Mouse (Mus musculus) myocyte (in vitro differentiated cells): Measurements from ENCODE around the gene Ralgps1. TPM values are rescaled to one million over a fixed set of nuclear protein-coding genes. Genes with fewer than 3 reads are reported as not detected.
A peak's percentile ranks its signal among the peaks of the same experiment; 100 is the strongest.

Experiments
- H3K27me3 ChIP-seq: one replicate; pipeline ENCODE4 v1.6.1; 2011; ENCODE audit not compliant: control insufficient read depth, insufficient read depth, insufficient read length
- H3K36me3 ChIP-seq: one replicate; pipeline ENCODE4 v1.6.1; 2011; ENCODE audit not compliant: control insufficient read depth, insufficient read depth
- H3K4me2 ChIP-seq: one replicate; pipeline ENCODE4 v1.6.1; 2011; ENCODE audit warnings: low read depth, control low read depth
- H3K4me3 ChIP-seq: one replicate; pipeline ENCODE4 v1.5.1; 2011; ENCODE audit warnings: mild to moderate bottlenecking, control low read depth, moderate library complexity
- H3K79me2 ChIP-seq: one replicate; pipeline ENCODE4 v1.6.1; 2011; ENCODE audit not compliant: control insufficient read depth, insufficient read depth
- H3ac ChIP-seq: one replicate; pipeline ENCODE4 v1.6.1; 2011; ENCODE audit not compliant: control insufficient read depth, insufficient read length
- CEBPB ChIP-seq: IDR thresholded peaks from 2 replicates; pipeline ENCODE4 v1.6.1; 2011; ENCODE audit warnings: mild to moderate bottlenecking, moderate library complexity; ENCODE audit not compliant: poor library complexity, insufficient read depth, severe bottlenecking
- E2F4 ChIP-seq: IDR thresholded peaks from one replicate; pipeline ENCODE4 v1.6.1; 2011; ENCODE audit warnings: mild to moderate bottlenecking, control low read depth, moderate library complexity; ENCODE audit not compliant: insufficient read depth
- MAX ChIP-seq: IDR thresholded peaks from one replicate; pipeline ENCODE4 v1.6.1; 2011; ENCODE audit warnings: low read depth, mild to moderate bottlenecking, control low read depth
- MYOD1 ChIP-seq, 3 experiments: IDR thresholded peaks; one replicate each; pipeline ENCODE4 v1.6.1; 2011; ENCODE audit warnings: control low read depth in 2 of 3, low read depth in 2 of 3, mild to moderate bottlenecking in 2 of 3, moderate library complexity in 1 of 3; ENCODE audit not compliant: insufficient read length in 2 of 3, control insufficient read depth in 1 of 3
- MYOG ChIP-seq, 3 experiments: IDR thresholded peaks; one replicate each; pipeline ENCODE4 v1.6.1; 2011; ENCODE audit warnings: control low read depth in 2 of 3, low read depth in 2 of 3, mild to moderate bottlenecking in 2 of 3; ENCODE audit not compliant: insufficient read length in 2 of 3, control insufficient read depth in 1 of 3, insufficient read depth in 1 of 3
- POLR2A ChIP-seq: IDR thresholded peaks from one replicate; pipeline ENCODE4 v1.6.1; 2011; ENCODE audit warnings: low read depth, mild to moderate bottlenecking, control low read depth, moderate library complexity; ENCODE audit not compliant: insufficient read length
- POLR2AphosphoS2 ChIP-seq: IDR thresholded peaks from one replicate; pipeline ENCODE4 v1.6.1; 2011; ENCODE audit warnings: low read depth, control low read depth; ENCODE audit not compliant: insufficient read length
- REST ChIP-seq: IDR thresholded peaks from one replicate; pipeline ENCODE4 v1.6.1; 2011; ENCODE audit warnings: mild to moderate bottlenecking, control low read depth, moderate library complexity; ENCODE audit not compliant: insufficient read depth, insufficient read length
- SRF ChIP-seq: IDR thresholded peaks from one replicate; pipeline ENCODE4 v1.6.1; 2011; ENCODE audit warnings: low read depth; ENCODE audit not compliant: control insufficient read depth, insufficient read length
- TCF12 ChIP-seq: IDR thresholded peaks from one replicate; pipeline ENCODE4 v1.6.1; 2011; ENCODE audit warnings: mild to moderate bottlenecking, control low read depth; ENCODE audit not compliant: poor library complexity, insufficient read depth, severe bottlenecking
- TCF3 ChIP-seq: IDR thresholded peaks from one replicate; pipeline ENCODE4 v1.6.1; 2011; ENCODE audit warnings: low read depth, control low read depth; ENCODE audit not compliant: insufficient read length
- USF1 ChIP-seq: IDR thresholded peaks from one replicate; pipeline ENCODE4 v1.6.1; 2011; ENCODE audit warnings: low read depth, mild to moderate bottlenecking, control low read depth, moderate library complexity
- polyA plus RNA-seq: library from polyadenylated mRNA; unstranded; fragments of >200 nt; fragmentation: generic; extraction: Trizol; gene quantifications from one replicate; pipeline ENCODE4 v1.2.1, GENCODE M21; 2012; ENCODE audit warnings: missing spikeins

Ralgps1 gene
- polyA plus RNA-seq, 1 experiment = 1.3 TPM

GRCm38 (mm10) chr2:33320568-33320967 lies 50.7 kb downstream of the Ralgps1 start:
- no peak overlapping the region for H3K4me3 ChIP-seq
- H3K79me2 ChIP-seq = no peaks in the 10 kb centered on the region
- H3K4me2 ChIP-seq = no peak overlapping the region
- H3K36me3 ChIP-seq = no peaks in the 10 kb centered on the region
- TF ChIP-seq MYOD1 (IDR thresholded peaks at IDR 0.05; ENCODE audit: control insufficient read depth in 1 of 3, insufficient read length in 2 of 3, low read depth in 2 of 3) (peak in 1 of 3 experiments; percentile 40), MYOG (IDR thresholded peaks at IDR 0.05; ENCODE audit: control insufficient read depth in 1 of 3, insufficient read depth in 1 of 3, insufficient read length in 2 of 3, low read depth in 2 of 3) (no peak)
- H3K27me3 ChIP-seq = no peaks in the 10 kb centered on the region
- H3ac ChIP-seq = no peak overlapping the region

- Histone ChIP-seq H3K79me2 (no peaks in the 10 kb centered on the region), H3K36me3 (no peaks in the 10 kb centered on the region), H3K4me3 (no peak overlapping the region), H3ac (no peak overlapping the region), H3K27me3 (no peaks in the 10 kb centered on the region), H3K4me2 (no peak overlapping the region)
- TF ChIP-seq MAX = no peak
Observed at GRCm38 (mm10) chr2:33319934-33320333, 51.4 kb downstream of the Ralgps1 start.

- TF ChIP-seq POLR2AphosphoS2 (no peak), USF1 (no peak), E2F4 (no peak), TCF12 (no peak), POLR2A (no peak), MYOD1 (IDR thresholded peaks at IDR 0.05; ENCODE audit: control insufficient read depth in 1 of 3, insufficient read length in 2 of 3, low read depth in 2 of 3) (no peak), MAX (no peak), SRF (no peak), MYOG (IDR thresholded peaks at IDR 0.05; ENCODE audit: control insufficient read depth in 1 of 3, insufficient read depth in 1 of 3, insufficient read length in 2 of 3, low read depth in 2 of 3) (no peak), REST (no peak), CEBPB (no peak), TCF3 (no peak)
- no peak overlapping the region for H3K4me2 ChIP-seq
- H3ac ChIP-seq = no peak overlapping the region
Observed at GRCm38 (mm10) chr2:33319455-33319854, 51.8 kb downstream of the Ralgps1 start.

GRCm38 (mm10) chr2:33318491-33318964 lies 52.8 kb downstream of the Ralgps1 start:
- H3ac ChIP-seq = no peak overlapping the region
- H3K79me2 ChIP-seq = no peaks in the 10 kb centered on the region
- no peaks in the 10 kb centered on the region for H3K36me3 ChIP-seq
- no peak for TF ChIP-seq TCF3
- no peak for TF ChIP-seq REST
- no peak for TF ChIP-seq TCF12
- no peak for TF ChIP-seq USF1
- TF ChIP-seq MYOG (IDR thresholded peaks at IDR 0.05; ENCODE audit: control insufficient read depth in 1 of 3, insufficient read depth in 1 of 3, insufficient read length in 2 of 3, low read depth in 2 of 3) = no peak
- peak in 1 of 3 experiments; percentile 49 for TF ChIP-seq MYOD1 (IDR thresholded peaks at IDR 0.05; ENCODE audit: control insufficient read depth in 1 of 3, insufficient read length in 2 of 3, low read depth in 2 of 3)
- no peak for TF ChIP-seq MAX
- TF ChIP-seq CEBPB = no peak
- TF ChIP-seq SRF = no peak
- H3K27me3 ChIP-seq = no peaks in the 10 kb centered on the region
- peak overlapping the region; percentile 32 for H3K4me2 ChIP-seq
- no peak overlapping the region for H3K4me3 ChIP-seq

More at GRCm38 (mm10) chr2:33319455-33319854, 51.8 kb downstream of the Ralgps1 start:
- no peak overlapping the region for H3K4me3 ChIP-seq
- no peaks in the 10 kb centered on the region for H3K79me2 ChIP-seq
- H3K27me3 ChIP-seq = no peaks in the 10 kb centered on the region
- H3K36me3 ChIP-seq = no peaks in the 10 kb centered on the region

- Histone ChIP-seq H3K4me2 (peak overlapping the region; percentile 46), H3ac (no peak overlapping the region), H3K4me3 (no peak overlapping the region), H3K79me2 (no peaks in the 10 kb centered on the region), H3K36me3 (no peaks in the 10 kb centered on the region), H3K27me3 (no peaks in the 10 kb centered on the region)
- no peak for TF ChIP-seq MYOG (IDR thresholded peaks at IDR 0.05; ENCODE audit: control insufficient read depth in 1 of 3, insufficient read depth in 1 of 3, insufficient read length in 2 of 3, low read depth in 2 of 3)
- peak; percentile 5 for TF ChIP-seq SRF
Observed at GRCm38 (mm10) chr2:33316516-33316915, 54.8 kb downstream of the Ralgps1 start.

GRCm38 (mm10) chr2:33316063-33316405 lies 55.3 kb downstream of the Ralgps1 start:
- Histone ChIP-seq H3ac (no peak overlapping the region), H3K27me3 (no peaks in the 10 kb centered on the region), H3K4me3 (no peak overlapping the region), H3K4me2 (peak overlapping the region; percentile 46), H3K79me2 (no peaks in the 10 kb centered on the region), H3K36me3 (no peaks in the 10 kb centered on the region)
- TF ChIP-seq POLR2AphosphoS2 (no peak), CEBPB (no peak), POLR2A (no peak), MAX (no peak), TCF12 (no peak)
